Mouse (Mus musculus) limb, embryonic 14.5 days (tissue): ENCODE results near the gene E2f1. TPM values are rescaled to one million over a fixed set of nuclear protein-coding genes. Genes with fewer than 3 reads are reported as not detected.
A peak's percentile ranks its signal among the peaks of the same experiment; 100 is the strongest.

Experiments
- ATAC-seq: fragments of 200-750 bp; cut with Nextera tagmentation; 2 replicates; pipeline ENCODE4 v1.8.0; 2017; ENCODE audit warnings: low read depth, moderate number of reproducible peaks, moderate TSS enrichment; ENCODE audit not compliant: low FRiP score
- DNase-seq: peaks from one replicate; pipeline ENCODE4 v3.0.0-alpha.2; 2015; ENCODE audit warnings: low spot score
- H3K27ac ChIP-seq: fragments of 300-500 bp; sonication (generic); replicated peaks from 2 replicates; pipeline ENCODE4 v1.5.1; 2014; ENCODE audit warnings: low read depth, mild to moderate bottlenecking, low read length, moderate library complexity, mixed read lengths
- H3K27me3 ChIP-seq: fragments of 300-500 bp; sonication (generic); 2 replicates; pipeline ENCODE4 v1.6.1; 2014; ENCODE audit warnings: low read length, mixed read lengths; ENCODE audit not compliant: control insufficient read depth, insufficient read depth
- H3K36me3 ChIP-seq: fragments of 300-500 bp; sonication (generic); 2 replicates; pipeline ENCODE4 v1.6.1; 2014; ENCODE audit warnings: mild to moderate bottlenecking, low read length, moderate library complexity, mixed read lengths; ENCODE audit not compliant: control insufficient read depth, insufficient read depth
- H3K4me1 ChIP-seq: fragments of 300-500 bp; sonication (generic); 2 replicates; pipeline ENCODE4 v1.6.1; 2014; ENCODE audit warnings: antibody characterized with exemption, low read length, mixed read lengths; ENCODE audit not compliant: control insufficient read depth, insufficient read depth
- H3K4me2 ChIP-seq: fragments of 300-500 bp; sonication (generic); replicated peaks from 2 replicates; pipeline ENCODE4 v1.6.1; 2014; ENCODE audit warnings: low read depth, mild to moderate bottlenecking, low read length, moderate library complexity; ENCODE audit not compliant: severe bottlenecking
- H3K4me3 ChIP-seq: fragments of 300-500 bp; sonication (generic); replicated peaks from 2 replicates; pipeline ENCODE4 v1.5.1; 2014; ENCODE audit warnings: low read length
- H3K9ac ChIP-seq: fragments of 300-500 bp; sonication (generic); 2 replicates; pipeline ENCODE4 v1.6.1; 2014; ENCODE audit warnings: mild to moderate bottlenecking, low read depth, low read length, moderate library complexity; ENCODE audit not compliant: severe bottlenecking
- H3K9me3 ChIP-seq: fragments of 300-500 bp; sonication (generic); 2 replicates; pipeline ENCODE4 v1.6.1; 2016; ENCODE audit warnings: low read length; ENCODE audit not compliant: control insufficient read depth
- POLR2A ChIP-seq: fragments of 200-500 bp; IDR thresholded peaks from 2 replicates; pipeline ENCODE4 v1.8.0; 2012; ENCODE audit warnings: inconsistent platforms, mild to moderate bottlenecking, moderate library complexity, borderline replicate concordance; ENCODE audit not compliant: insufficient read depth, insufficient read length; ENCODE audit errors: extremely low read depth
- WGBS: fragments of 180-500 bp; shearing (Covaris S2); extraction: QIAGEN DNeasy Blood & Tissue Kit; methylation state at CpG from one replicate; pipeline ENCODE4 v1.1.7; 2014; 5-methylcytosine and 5-hydroxymethylcytosine counted together
- polyA plus RNA-seq, 2 experiments: library from polyadenylated mRNA; depleted of rRNA in 1 of 2; stranded (reverse) in 1 of 2; unstranded in 1 of 2; fragments of >200 nt; fragmentation: Nextera tagmentation in 1 of 2; extraction: Ambion mirVana in 1 of 2; gene quantifications; 2 replicates each; pipeline versions ENCODE4 v1.2.1 to v1.2.3; 2012 to 2014

E2f1 gene
- polyA plus RNA-seq, 2 experiments: 9.4 to 38.3 TPM

DNA sequence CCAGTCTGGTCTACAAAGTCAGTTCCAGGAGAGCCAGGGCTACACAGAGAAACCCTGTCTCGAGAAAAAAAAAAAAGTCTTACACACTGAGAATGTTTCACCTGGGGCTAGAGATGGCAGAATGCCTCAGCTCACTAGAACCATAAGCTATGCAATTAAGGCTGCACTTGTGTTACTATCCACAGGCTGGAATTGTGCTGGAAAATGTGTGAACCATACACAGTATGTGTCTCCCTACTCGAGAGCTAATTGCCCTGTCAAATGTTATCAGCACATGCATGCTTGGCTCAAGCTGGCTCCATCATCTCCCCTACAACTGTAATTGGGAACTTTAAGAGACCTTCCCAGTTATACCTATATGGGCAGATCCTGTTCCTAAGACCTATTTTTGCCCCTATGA lies 18.8 kb downstream of the E2f1 start:
- no peak for ATAC-seq

DNA sequence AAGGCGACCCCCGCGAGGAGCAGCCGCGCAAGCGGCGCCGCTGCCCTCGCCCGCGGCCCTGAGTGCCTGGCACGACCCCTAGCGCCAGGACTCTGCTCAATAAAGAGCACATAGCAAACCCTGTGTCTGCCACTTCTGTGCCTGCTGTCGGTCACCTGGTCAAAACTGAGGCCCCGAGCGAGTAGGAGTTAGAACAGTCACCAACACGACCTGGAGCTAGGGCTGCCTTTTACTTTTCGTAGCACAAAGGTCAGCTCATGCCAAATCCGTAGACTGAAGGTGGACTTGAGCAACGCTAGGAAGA lies 19.9 kb downstream of the E2f1 start:
- WGBS: 17% methylated on average over 20 of the region's 20 CpGs
- Histone ChIP-seq H3K36me3 (no peaks in the 10 kb centered on the region), H3K27me3 (peaks cover 15% of the 10 kb centered on the region), H3K9ac (peak overlapping the region; percentile 52), H3K4me2 (peak overlapping the region; percentile 94), H3K4me3 (peak overlapping the region; percentile 44), H3K4me1 (peaks cover 19% of the 10 kb centered on the region), H3K9me3 (no peaks in the 10 kb centered on the region), H3K27ac (no peak overlapping the region)
- DNase-seq: no peak
- no peak for TF ChIP-seq POLR2A
- no peak for ATAC-seq

More for the DNA sequence above, 18.8 kb downstream of the E2f1 start:
- Histone ChIP-seq H3K4me2 (no peak overlapping the region), H3K36me3 (no peaks in the 10 kb centered on the region), H3K9me3 (no peaks in the 10 kb centered on the region), H3K4me3 (no peak overlapping the region), H3K27ac (no peak overlapping the region), H3K27me3 (peaks cover 15% of the 10 kb centered on the region), H3K4me1 (peaks cover 19% of the 10 kb centered on the region), H3K9ac (no peak overlapping the region)
- WGBS: 69% methylated on average over 2 of the region's 2 CpGs
- no peak for TF ChIP-seq POLR2A
- DNase-seq: no peak

DNA sequence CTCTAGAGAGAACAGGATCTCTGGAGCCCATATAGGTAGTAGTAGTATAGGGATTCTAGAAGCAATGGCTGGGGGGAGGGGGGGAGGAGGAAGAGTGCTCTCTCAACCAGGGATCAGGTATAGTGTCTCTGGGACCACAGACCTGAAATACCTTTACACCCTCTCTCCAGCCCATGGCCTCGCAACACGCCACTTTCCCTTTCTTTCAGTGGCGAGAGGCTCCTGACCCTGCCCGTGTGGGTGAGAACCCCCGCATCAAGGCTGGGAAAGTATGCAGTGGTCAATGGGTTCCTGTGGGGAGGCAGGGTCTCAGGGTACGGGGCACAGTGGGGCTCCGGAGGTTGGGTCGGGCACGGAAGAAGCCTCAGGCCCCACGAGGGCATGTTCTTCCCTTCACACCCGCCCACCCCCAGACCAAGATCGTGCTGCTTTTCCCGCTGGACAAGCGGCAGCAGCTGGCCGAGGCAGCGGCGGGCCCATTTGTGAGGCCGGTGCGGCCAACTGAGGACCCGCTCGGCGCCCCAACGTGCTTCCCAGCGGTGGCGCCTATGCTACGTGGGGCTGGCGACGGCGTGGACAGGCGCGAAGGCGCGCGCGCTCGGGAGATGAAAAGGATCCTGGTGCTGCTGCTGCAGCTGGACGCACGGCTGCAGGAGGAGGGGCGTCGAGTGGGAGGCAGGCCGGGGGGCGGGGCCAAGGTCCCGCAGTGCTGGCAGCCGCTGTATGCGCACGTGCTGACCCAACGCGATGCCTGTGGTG lies 20.4 kb downstream of the E2f1 start:
- no peak overlapping the region for H3K27ac ChIP-seq
- WGBS: 2% methylated on average over 42 of the region's 48 CpGs
- TF ChIP-seq POLR2A: no peak

DNA sequence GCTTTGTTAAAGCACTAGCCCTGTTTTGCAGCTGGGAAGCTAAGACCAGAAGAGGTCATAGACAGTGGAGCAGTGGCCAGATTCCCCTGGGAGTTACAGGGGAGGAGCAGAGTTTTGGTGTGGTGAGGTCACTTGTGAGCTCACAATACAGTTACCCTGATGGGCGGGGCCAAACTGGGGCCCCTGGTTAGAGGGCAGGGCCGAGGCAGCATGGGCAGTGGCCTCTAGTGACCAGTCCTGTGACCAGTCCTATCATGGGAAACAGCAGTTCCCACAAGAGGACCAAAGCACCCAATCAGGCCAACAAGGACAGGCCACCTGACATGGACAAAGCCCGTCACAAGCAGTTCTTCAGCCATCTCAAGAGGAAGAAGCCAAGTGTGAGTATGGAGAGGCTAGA lies 21.0 kb downstream of the E2f1 start:
- Histone ChIP-seq H3K9me3 (no peaks in the 10 kb centered on the region), H3K27me3 (peaks cover 15% of the 10 kb centered on the region), H3K36me3 (no peaks in the 10 kb centered on the region), H3K4me1 (peaks cover 19% of the 10 kb centered on the region), H3K9ac (no peak overlapping the region), H3K4me2 (no peak overlapping the region), H3K27ac (no peak overlapping the region), H3K4me3 (no peak overlapping the region)
- 43% methylated on average over 3 of the region's 3 CpGs for WGBS
- TF ChIP-seq POLR2A: no peak
- no peak for DNase-seq
- ATAC-seq: no peak

More for the DNA sequence above, 20.4 kb downstream of the E2f1 start:
- peak overlapping the region; percentile 44 for H3K4me3 ChIP-seq
- H3K4me2 ChIP-seq: peak overlapping the region; percentile 94
- H3K9me3 ChIP-seq: no peaks in the 10 kb centered on the region
- DNase-seq (peak; percentile 75), ATAC-seq (peak; percentile 76)
- H3K4me1 ChIP-seq: peaks cover 19% of the 10 kb centered on the region
- H3K9ac ChIP-seq: peak overlapping the region; percentile 52
- peaks cover 15% of the 10 kb centered on the region for H3K27me3 ChIP-seq
- H3K36me3 ChIP-seq: no peaks in the 10 kb centered on the region

DNA sequence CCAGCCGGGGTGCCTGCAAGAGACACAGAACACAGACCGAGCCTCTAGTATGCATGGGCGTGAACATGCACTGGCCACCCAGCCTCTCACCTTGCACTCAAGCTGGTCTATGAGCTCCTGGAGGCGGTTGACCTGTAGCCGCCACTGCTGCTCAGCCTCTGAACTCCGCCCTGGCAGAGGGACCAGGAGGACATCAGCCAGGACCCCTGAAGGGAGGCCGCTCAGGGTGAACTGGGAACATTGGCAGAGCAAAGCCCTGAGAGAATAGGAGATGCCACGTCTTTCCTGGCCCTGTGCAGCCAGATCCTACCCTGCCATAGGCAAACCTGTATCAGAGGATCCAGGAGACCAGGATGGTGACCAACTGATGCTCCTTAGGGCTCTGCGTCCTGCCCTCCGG lies 23.0 kb downstream of the E2f1 start, which contains the start of gene 1700003F12Rik:
1700003F12Rik (plus strand) TSS at position 375 of the 400 bp plus-strand sequence.
- 92% methylated on average over 10 of the region's 10 CpGs for WGBS
- no peak within 1 kb of the TSS for H3K4me3 ChIP-seq

More for the DNA sequence above, 23.0 kb downstream of the E2f1 start, which contains the start of gene 1700003F12Rik:
- no peak for ATAC-seq
- Histone ChIP-seq H3K9ac (no peak within 1 kb of the TSS), H3K9me3 (no peaks in the 10 kb centered on the region), H3K27ac (no peak within 1 kb of the TSS), H3K27me3 (peaks cover 15% of the 10 kb centered on the region), H3K4me1 (peaks cover 9% of the 10 kb centered on the region), H3K36me3 (no peaks in the 10 kb centered on the region), H3K4me2 (no peak within 1 kb of the TSS)
- no peak for DNase-seq
- TF ChIP-seq POLR2A: no peak
